Comparison of ENCODE assay signal across 8 mouse cellular contexts in genomic region chr9:21029291-21030054, GRCm38 (mm10). TPM values are rescaled to one million over a fixed set of nuclear protein-coding genes. Genes with fewer than 3 reads are reported as not detected.
DNase-seq lines count a peak whose midpoint lies in the region; ATAC-seq lines count a peak whose summit lies in the region.

Icam4 (plus strand) TSS chr9:21029373.

- peak within 1 kb of the TSS; percentile 5; the same call in 1 of the 2 replicates for H3K9ac ChIP-seq in forebrain, embryonic 14.5 days (ENCODE audit: low read length)

- no peaks in the 10 kb centered on the region for H3K36me3 ChIP-seq in forebrain, embryonic 14.5 days (ENCODE audit: control insufficient read depth, insufficient read depth, low read length)

- no peaks in the 10 kb centered on the region for H3K9me3 ChIP-seq in forebrain, embryonic 14.5 days (replicated peaks; ENCODE audit: control insufficient read depth, low read length)

- 3% methylated on average over 37 of the region's 37 CpGs for WGBS in forebrain, embryonic 14.5 days

- DNase-seq in MN1 (ENCODE audit: low spot score): peak; percentile 82
- peak; percentile 91 for DNase-seq in c-Kit-positive CD71-positive TER-119-positive erythroid progenitor cells, embryonic 14.5 days (ENCODE audit: low spot score)
- peak; percentile 64 for DNase-seq in forebrain, embryonic 14.5 days (ENCODE audit: low spot score)
- peak; percentile 59 to 77 for DNase-seq in layer of hippocampus, postnatal 14 days (ENCODE audit: low spot score in 2 of 2)
- DNase-seq in lung, postnatal 36 days: peak; percentile 93
- DNase-seq in retina, embryonic 14.5 days (ENCODE audit: low spot score): peak; percentile 85
- peak; percentile 85 for DNase-seq in yolk sac, embryonic 10.5 days (ENCODE audit: low spot score)

- H3K27ac ChIP-seq in forebrain, embryonic 14.5 days (ENCODE audit: low read depth, low read length): no peak within 1 kb of the TSS

- peaks cover 49% of the 10 kb centered on the region for H3K27me3 ChIP-seq in forebrain, embryonic 14.5 days (replicated peaks; ENCODE audit: control insufficient read depth, insufficient read depth, low read length)

- H3K4me1 ChIP-seq in forebrain, embryonic 14.5 days (ENCODE audit: control insufficient read depth, insufficient read depth, low read length): peaks cover 8% of the 10 kb centered on the region

- peak within 1 kb of the TSS; percentile 94 for H3K4me2 ChIP-seq in forebrain, embryonic 14.5 days (ENCODE audit: low read length)

- H3K4me3 ChIP-seq in forebrain, embryonic 14.5 days (ENCODE audit: low read depth, low read length): peak within 1 kb of the TSS; percentile 8; the same call in 1 of the 2 replicates

- 0 out of 2 replicates have a peak, but pooled peaks have one; percentile 6 for ATAC-seq in forebrain, embryonic 14.5 days
- peak; percentile 56 to 57 for ATAC-seq in hematopoietic stem cell, adult 5-6 weeks (replicated peaks in 1 of 2; ENCODE audit: insufficient read depth in 1 of 2, low FRiP score in 2 of 2, low TSS enrichment in 1 of 2, low read depth in 1 of 2, poor library complexity in 2 of 2, severe bottlenecking in 2 of 2)

RNA-seq across cellular contexts. Expression of gene Icam4, which starts in this region (rescaled TPM):
- polyA plus RNA-seq in forebrain, embryonic 14.5 days (2014; fragmentation: Nextera tagmentation; extraction: Ambion mirVana): not detected in 2 replicates
- total RNA-seq in hematopoietic stem cell, adult 5-6 weeks (2017): 3.0 and 7.9 TPM in 2 replicates
- under 1 TPM; 0.41 to 0.44 TPM for total RNA-seq in layer of hippocampus, postnatal 14 days (2021)

Comparison
In these comparisons a context has a peak if more than half of its experiments do, and no peak if none do; other contexts are left out.
1. Peak in DNase-seq, ATAC-seq, H3K4me3 ChIP-seq, H3K9ac ChIP-seq and H3K4me2 ChIP-seq in forebrain, embryonic 14.5 days; RNA of the gene not detected or under 1 TPM.
2. Peak in DNase-seq in layer of hippocampus, postnatal 14 days; RNA of the gene not detected or under 1 TPM.